Mouse (Mus musculus): ENCODE data around the gene Gm14326. TPM values are rescaled to one million over a fixed set of nuclear protein-coding genes. Genes with fewer than 3 reads are reported as not detected.
"Not testable (repeated sequence)": the region's sequence is repeated elsewhere in the genome, so short reads cannot be mapped to it uniquely, and the experiment has no call there.

Gene Gm14326
- 12.3 and 12.5 TPM in 2 replicates for polyA plus RNA-seq (2015; fragmentation: Nextera tagmentation; extraction: Ambion mirVana)

GRCm38 (mm10) chr2:177957145-177957544 is at the start of gene Gm14326:
Gm14326 (minus strand) TSS chr2:177957297.
- H3K9me3 ChIP-seq; H3K27ac ChIP-seq; H3K27me3 ChIP-seq; H3K4me1 ChIP-seq (replicated peaks); H3K36me3 ChIP-seq; ATAC-seq (ENCODE audit: low FRiP score): not testable (repeated sequence)
- Histone ChIP-seq H3K4me2 (peak within 1 kb of the TSS; percentile 51), H3K4me3 (peak within 1 kb of the TSS; percentile 47), H3K9ac (peak within 1 kb of the TSS; percentile 67; the same call in 1 of the 2 replicates)
- WGBS: 0% methylated on average over 4 of the region's 7 CpGs

- ATAC-seq (ENCODE audit: low FRiP score); H3K4me2 ChIP-seq; H3K27me3 ChIP-seq; H3K36me3 ChIP-seq; H3K4me3 ChIP-seq; H3K9ac ChIP-seq; H3K4me1 ChIP-seq (replicated peaks); H3K9me3 ChIP-seq; H3K27ac ChIP-seq: not testable (repeated sequence)
- WGBS: 83% methylated on average over 7 of the region's 7 CpGs
These were observed 17.7 kb upstream of the Gm14326 start for GRCm38 (mm10) chr2:177974814-177975213.

- H3K9me3 ChIP-seq; ATAC-seq (ENCODE audit: low FRiP score); H3K36me3 ChIP-seq; H3K27me3 ChIP-seq; H3K27ac ChIP-seq; H3K4me1 ChIP-seq (replicated peaks): not testable (repeated sequence)
- Histone ChIP-seq H3K4me3 (peak overlapping the region; percentile 47), H3K9ac (peak overlapping the region; percentile 67; the same call in 1 of the 2 replicates), H3K4me2 (peak overlapping the region; percentile 51)
- under 1% methylated on average over 18 of the region's 18 CpGs for WGBS
These were observed 363 bp downstream of the Gm14326 start for GRCm38 (mm10) chr2:177956734-177957133.

GRCm38 (mm10) chr2:177925563-177926103 is 31.5 kb downstream of the Gm14326 start, which contains the start of gene Zfp972:
Zfp972 (minus strand) TSS chr2:177925613.
- not testable (repeated sequence) for H3K27me3 ChIP-seq; H3K4me2 ChIP-seq; H3K36me3 ChIP-seq; H3K9ac ChIP-seq; H3K4me3 ChIP-seq; H3K4me1 ChIP-seq (replicated peaks); ATAC-seq (ENCODE audit: low FRiP score); H3K27ac ChIP-seq; H3K9me3 ChIP-seq
- WGBS: 63% methylated on average over 4 of the region's 5 CpGs

DNA sequence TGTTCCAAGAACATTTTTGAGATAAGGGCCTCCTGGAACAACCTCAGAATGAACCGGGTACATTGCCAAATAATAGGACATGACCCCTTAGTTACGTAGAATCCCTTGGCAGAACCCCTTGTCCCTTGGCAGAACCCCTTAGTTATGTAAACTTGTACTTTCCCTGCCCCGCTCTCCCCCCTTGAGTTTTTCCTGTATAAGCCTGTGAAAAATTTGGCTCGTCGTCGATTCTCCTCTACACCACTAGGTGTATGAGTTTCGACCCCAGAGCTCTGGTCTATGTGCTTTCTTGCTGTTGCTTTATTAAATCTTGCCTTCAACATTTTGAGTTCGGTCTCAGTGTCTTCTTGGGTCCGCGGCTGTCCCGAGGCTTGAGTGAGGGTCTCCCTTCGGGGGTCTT is 53.8 kb downstream of the Gm14326 start:
- H3K9ac ChIP-seq; ATAC-seq (ENCODE audit: low FRiP score): not testable (repeated sequence)
- no CpG with 5 or more reads among the region's 12 CpGs for WGBS

DNA sequence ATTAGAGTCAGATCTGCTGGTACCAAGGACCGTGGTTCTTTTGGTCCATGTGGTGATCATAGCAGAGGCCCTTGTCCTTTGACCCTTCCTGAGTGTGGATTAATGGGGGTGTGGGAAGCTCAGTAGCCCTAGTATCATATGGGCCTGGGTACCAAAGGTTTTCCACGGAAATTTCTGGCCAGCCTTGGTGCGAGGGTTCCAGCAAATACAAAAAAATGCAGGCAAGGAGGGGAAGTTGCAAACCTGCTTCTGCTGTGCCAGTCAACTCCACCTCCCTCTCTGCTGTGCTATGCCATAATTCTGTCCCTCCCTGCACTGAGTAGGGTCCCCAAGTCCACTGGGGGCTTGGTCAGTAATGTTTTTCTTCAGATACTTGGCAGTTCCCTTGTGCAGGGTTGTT is 58.9 kb downstream of the Gm14326 start:
- not testable (repeated sequence) for H3K4me3 ChIP-seq; H3K9me3 ChIP-seq; H3K36me3 ChIP-seq; H3K27me3 ChIP-seq; H3K4me1 ChIP-seq (replicated peaks); H3K9ac ChIP-seq; H3K27ac ChIP-seq; H3K4me2 ChIP-seq; ATAC-seq (ENCODE audit: low FRiP score)
- 75% methylated on average over 2 of the region's 3 CpGs for WGBS

More for the DNA sequence above, 53.8 kb downstream of the Gm14326 start:
- not testable (repeated sequence) for H3K36me3 ChIP-seq; H3K4me2 ChIP-seq; H3K9me3 ChIP-seq; H3K27ac ChIP-seq; H3K4me3 ChIP-seq; H3K27me3 ChIP-seq; H3K4me1 ChIP-seq (replicated peaks)

GRCm38 (mm10) chr2:177897046-177897578 is 60.0 kb downstream of the Gm14326 start, which contains the start of gene Gm14327:
Gm14327 (plus strand) TSS chr2:177897096.
- not testable (repeated sequence) for H3K36me3 ChIP-seq; H3K9ac ChIP-seq; H3K4me1 ChIP-seq (replicated peaks); H3K27me3 ChIP-seq; H3K27ac ChIP-seq; ATAC-seq (ENCODE audit: low FRiP score); H3K9me3 ChIP-seq
- Histone ChIP-seq H3K4me2 (0 out of 2 replicates have a peak within 1 kb of the TSS, but pooled peaks have one; percentile 6), H3K4me3 (peak within 1 kb of the TSS; percentile 12; the same call in 1 of the 2 replicates)
- 46% methylated on average over 12 of the region's 13 CpGs for WGBS

- H3K36me3 ChIP-seq; H3K27me3 ChIP-seq; ATAC-seq (ENCODE audit: low FRiP score); H3K4me3 ChIP-seq; H3K9me3 ChIP-seq; H3K9ac ChIP-seq; H3K4me2 ChIP-seq; H3K4me1 ChIP-seq (replicated peaks); H3K27ac ChIP-seq: not testable (repeated sequence)
- WGBS: 93% methylated on average over 13 of the region's 14 CpGs
These were observed 69.4 kb downstream of the Gm14326 start for GRCm38 (mm10) chr2:177887743-177888142.

Other genes starting within 250 kb of the Gm14326 start
- 5.2 and 7.2 TPM in 2 replicates for gene Gm14322, start 198.0 kb downstream of the Gm14326 start, polyA plus RNA-seq (2015; fragmentation: Nextera tagmentation; extraction: Ambion mirVana)
- gene Gm14325, start 117.0 kb downstream of the Gm14326 start, polyA plus RNA-seq (2015; fragmentation: Nextera tagmentation; extraction: Ambion mirVana): 38.4 and 39.6 TPM in 2 replicates
- 2.5 and 2.9 TPM in 2 replicates for gene Gm14327, start 60.2 kb downstream of the Gm14326 start, polyA plus RNA-seq (2015; fragmentation: Nextera tagmentation; extraction: Ambion mirVana)
- 0.55 and 0.62 TPM in 2 replicates for gene Zfp972, start 31.7 kb downstream of the Gm14326 start, polyA plus RNA-seq (2015; fragmentation: Nextera tagmentation; extraction: Ambion mirVana)
- 9.3 and 9.8 TPM in 2 replicates for gene Zfp971, start 66.0 kb upstream of the Gm14326 start, polyA plus RNA-seq (2015; fragmentation: Nextera tagmentation; extraction: Ambion mirVana)
- gene Zfp931, start 121.2 kb upstream of the Gm14326 start, polyA plus RNA-seq (2015; fragmentation: Nextera tagmentation; extraction: Ambion mirVana): 12.0 and 14.3 TPM in 2 replicates
- gene Phactr3, start 161.7 kb upstream of the Gm14326 start, polyA plus RNA-seq (2015; fragmentation: Nextera tagmentation; extraction: Ambion mirVana): 39.9 and 42.1 TPM in 2 replicates

Data from hindbrain, embryonic 13.5 days (tissue).